Mouse (Mus musculus): ENCODE results near the gene Ccl12. TPM values are rescaled to one million over a fixed set of nuclear protein-coding genes. Genes with fewer than 3 reads are reported as not detected.

Gene Ccl12
- polyA plus RNA-seq (2014; fragmentation: Nextera tagmentation; extraction: Ambion mirVana), result 1.1 and 1.2 TPM in 2 replicates

GRCm38 (mm10) chr11:82101529-82101928 is at the start of gene Ccl12:
Ccl12 (plus strand) TSS chr11:82101845.
- WGBS, result 87% methylated on average over 2 of the region's 2 CpGs
- no peaks in the 10 kb centered on the region for H3K27me3 ChIP-seq (ENCODE audit: control insufficient read depth, insufficient read depth, low read length)

DNA sequence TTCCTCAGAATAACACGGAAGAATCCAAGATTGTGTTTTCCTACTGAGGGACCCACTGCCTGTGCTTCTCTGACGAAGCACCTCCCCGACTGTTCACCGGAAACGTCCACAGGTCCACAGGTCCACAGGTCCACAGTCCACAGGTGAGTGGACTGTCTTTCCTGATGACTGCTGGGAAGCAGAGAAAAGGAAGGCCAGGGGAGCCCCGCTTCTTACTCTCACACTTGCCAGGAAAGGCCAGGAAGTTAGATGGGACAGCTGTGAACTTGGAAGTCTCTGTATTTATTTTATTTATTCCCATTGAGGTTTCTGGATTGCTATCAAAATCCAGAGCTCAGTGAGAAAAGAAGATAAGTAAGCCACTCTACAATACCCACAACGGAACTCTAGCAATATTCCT is 47.8 kb upstream of the Ccl12 start:
- ATAC-seq (ENCODE audit: low FRiP score) (no peak), DNase-seq (ENCODE audit: low spot score) (no peak)
- H3K4me1 ChIP-seq (replicated peaks; ENCODE audit: control insufficient read depth, insufficient read depth, low read length), result no peaks in the 10 kb centered on the region
- H3K27ac ChIP-seq (ENCODE audit: low read depth, low read length), result no peak overlapping the region
- 92% methylated on average over 7 of the region's 7 CpGs for WGBS
- no peaks in the 10 kb centered on the region for H3K36me3 ChIP-seq (ENCODE audit: control insufficient read depth, insufficient read depth, low read length)
- H3K9me3 ChIP-seq (ENCODE audit: control insufficient read depth, low read length), result no peaks in the 10 kb centered on the region
- no peak overlapping the region for H3K4me3 ChIP-seq (ENCODE audit: low read depth, low read length)
- no peak overlapping the region for H3K9ac ChIP-seq (ENCODE audit: low read depth, low read length)
- H3K4me2 ChIP-seq (replicated peaks; ENCODE audit: low read depth, low read length), result no peak overlapping the region
- no peaks in the 10 kb centered on the region for H3K27me3 ChIP-seq (ENCODE audit: control insufficient read depth, insufficient read depth, low read length)

More at GRCm38 (mm10) chr11:82101529-82101928, at the start of gene Ccl12:
- Histone ChIP-seq H3K9ac (ENCODE audit: low read depth, low read length) (no peak within 1 kb of the TSS), H3K9me3 (ENCODE audit: control insufficient read depth, low read length) (no peaks in the 10 kb centered on the region), H3K4me3 (ENCODE audit: low read depth, low read length) (no peak within 1 kb of the TSS), H3K36me3 (ENCODE audit: control insufficient read depth, insufficient read depth, low read length) (no peaks in the 10 kb centered on the region), H3K27ac (ENCODE audit: low read depth, low read length) (no peak within 1 kb of the TSS), H3K4me1 (replicated peaks; ENCODE audit: control insufficient read depth, insufficient read depth, low read length) (no peaks in the 10 kb centered on the region), H3K4me2 (replicated peaks; ENCODE audit: low read depth, low read length) (no peak within 1 kb of the TSS)
- ATAC-seq (ENCODE audit: low FRiP score) (no peak), DNase-seq (ENCODE audit: low spot score) (no peak)

GRCm38 (mm10) chr11:82057646-82058045 is 44.0 kb upstream of the Ccl12 start, which contains the start of gene Ccl11:
Ccl11 (plus strand) TSS chr11:82057823.
- Histone ChIP-seq H3K27ac (ENCODE audit: low read depth, low read length) (no peak within 1 kb of the TSS), H3K36me3 (ENCODE audit: control insufficient read depth, insufficient read depth, low read length) (no peaks in the 10 kb centered on the region), H3K4me1 (replicated peaks; ENCODE audit: control insufficient read depth, insufficient read depth, low read length) (no peaks in the 10 kb centered on the region), H3K27me3 (ENCODE audit: control insufficient read depth, insufficient read depth, low read length) (no peaks in the 10 kb centered on the region), H3K9me3 (ENCODE audit: control insufficient read depth, low read length) (no peaks in the 10 kb centered on the region), H3K9ac (ENCODE audit: low read depth, low read length) (no peak within 1 kb of the TSS), H3K4me2 (replicated peaks; ENCODE audit: low read depth, low read length) (no peak within 1 kb of the TSS), H3K4me3 (ENCODE audit: low read depth, low read length) (no peak within 1 kb of the TSS)
- 83% methylated on average over 6 of the region's 6 CpGs for WGBS
- ATAC-seq (ENCODE audit: low FRiP score) (no peak), DNase-seq (ENCODE audit: low spot score) (no peak)

DNA sequence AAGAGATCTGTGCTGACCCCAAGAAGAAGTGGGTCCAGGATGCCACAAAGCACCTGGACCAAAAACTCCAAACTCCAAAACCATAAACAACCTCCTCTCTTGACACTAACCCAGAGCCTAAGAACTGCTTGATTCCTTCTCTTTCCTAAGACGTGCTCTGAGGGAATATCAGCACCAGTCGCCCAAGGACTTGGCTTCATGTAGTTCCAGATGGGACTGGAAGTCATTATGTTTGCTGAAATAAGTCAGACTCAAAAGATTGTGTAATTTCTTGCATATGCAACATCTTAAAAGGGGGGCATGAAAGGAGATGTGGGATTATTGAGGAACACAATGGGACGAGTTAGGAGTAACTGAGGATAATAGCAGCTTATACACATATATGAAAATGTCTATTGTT is 39.4 kb upstream of the Ccl12 start:
- H3K9ac ChIP-seq (ENCODE audit: low read depth, low read length), result no peak overlapping the region
- ATAC-seq (ENCODE audit: low FRiP score) (no peak), DNase-seq (ENCODE audit: low spot score) (no peak)
- H3K36me3 ChIP-seq (ENCODE audit: control insufficient read depth, insufficient read depth, low read length), result no peaks in the 10 kb centered on the region
- H3K27me3 ChIP-seq (ENCODE audit: control insufficient read depth, insufficient read depth, low read length), result no peaks in the 10 kb centered on the region
- H3K4me1 ChIP-seq (replicated peaks; ENCODE audit: control insufficient read depth, insufficient read depth, low read length), result no peaks in the 10 kb centered on the region
- no peak overlapping the region for H3K4me3 ChIP-seq (ENCODE audit: low read depth, low read length)
- no peaks in the 10 kb centered on the region for H3K9me3 ChIP-seq (ENCODE audit: control insufficient read depth, low read length)
- no peak overlapping the region for H3K4me2 ChIP-seq (replicated peaks; ENCODE audit: low read depth, low read length)
- no peak overlapping the region for H3K27ac ChIP-seq (ENCODE audit: low read depth, low read length)
- WGBS, result 83% methylated on average over 3 of the region's 3 CpGs

- H3K27ac ChIP-seq (ENCODE audit: low read depth, low read length), result no peak overlapping the region
- no peaks in the 10 kb centered on the region for H3K9me3 ChIP-seq (ENCODE audit: control insufficient read depth, low read length)
- H3K4me2 ChIP-seq (replicated peaks; ENCODE audit: low read depth, low read length), result no peak overlapping the region
- WGBS, result 91% methylated on average over 2 of the region's 2 CpGs
- no peaks in the 10 kb centered on the region for H3K27me3 ChIP-seq (ENCODE audit: control insufficient read depth, insufficient read depth, low read length)
- no peak overlapping the region for H3K9ac ChIP-seq (ENCODE audit: low read depth, low read length)
- no peak overlapping the region for H3K4me3 ChIP-seq (ENCODE audit: low read depth, low read length)
- no peaks in the 10 kb centered on the region for H3K36me3 ChIP-seq (ENCODE audit: control insufficient read depth, insufficient read depth, low read length)
- no peak for ATAC-seq (ENCODE audit: low FRiP score)
- no peak for DNase-seq (ENCODE audit: low spot score)
- no peaks in the 10 kb centered on the region for H3K4me1 ChIP-seq (replicated peaks; ENCODE audit: control insufficient read depth, insufficient read depth, low read length)
These were observed 38.2 kb upstream of the Ccl12 start for GRCm38 (mm10) chr11:82063454-82063853.

- no peak for ATAC-seq (ENCODE audit: low FRiP score)
- DNase-seq (ENCODE audit: low spot score), result no peak
- no peaks in the 10 kb centered on the region for H3K27me3 ChIP-seq (ENCODE audit: control insufficient read depth, insufficient read depth, low read length)
- no peak overlapping the region for H3K4me3 ChIP-seq (ENCODE audit: low read depth, low read length)
- H3K36me3 ChIP-seq (ENCODE audit: control insufficient read depth, insufficient read depth, low read length), result no peaks in the 10 kb centered on the region
- no peaks in the 10 kb centered on the region for H3K9me3 ChIP-seq (ENCODE audit: control insufficient read depth, low read length)
- no peak overlapping the region for H3K27ac ChIP-seq (ENCODE audit: low read depth, low read length)
- no peak overlapping the region for H3K4me2 ChIP-seq (replicated peaks; ENCODE audit: low read depth, low read length)
- H3K4me1 ChIP-seq (replicated peaks; ENCODE audit: control insufficient read depth, insufficient read depth, low read length), result no peaks in the 10 kb centered on the region
- 87% methylated on average over 7 of the region's 7 CpGs for WGBS
- H3K9ac ChIP-seq (ENCODE audit: low read depth, low read length), result no peak overlapping the region
These were observed 34.6 kb upstream of the Ccl12 start for GRCm38 (mm10) chr11:82066953-82067571.

DNA sequence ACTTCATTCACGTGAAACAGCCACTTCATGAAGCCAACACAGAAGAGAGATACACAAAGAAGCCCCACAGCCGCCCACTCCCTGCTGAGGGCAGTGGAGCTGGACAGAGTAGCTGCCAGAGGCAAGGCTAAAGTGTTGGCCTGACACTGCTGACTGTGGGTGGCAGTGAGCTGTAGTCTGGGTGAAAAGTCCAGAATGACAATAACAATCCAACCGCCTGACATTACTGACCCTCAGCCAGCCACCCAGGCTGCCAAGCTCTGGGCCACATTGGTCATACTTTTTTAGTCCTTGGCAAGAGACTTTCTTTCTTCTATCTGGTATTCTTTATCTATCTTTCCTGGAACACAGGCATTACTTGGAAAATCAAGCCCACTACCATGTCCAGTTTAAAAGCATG is 30.6 kb upstream of the Ccl12 start:
- Histone ChIP-seq H3K4me1 (replicated peaks; ENCODE audit: control insufficient read depth, insufficient read depth, low read length) (no peaks in the 10 kb centered on the region), H3K4me3 (ENCODE audit: low read depth, low read length) (no peak overlapping the region), H3K9ac (ENCODE audit: low read depth, low read length) (no peak overlapping the region), H3K9me3 (ENCODE audit: control insufficient read depth, low read length) (no peaks in the 10 kb centered on the region), H3K4me2 (replicated peaks; ENCODE audit: low read depth, low read length) (no peak overlapping the region), H3K36me3 (ENCODE audit: control insufficient read depth, insufficient read depth, low read length) (no peaks in the 10 kb centered on the region), H3K27ac (ENCODE audit: low read depth, low read length) (no peak overlapping the region), H3K27me3 (ENCODE audit: control insufficient read depth, insufficient read depth, low read length) (no peaks in the 10 kb centered on the region)
- DNase-seq (ENCODE audit: low spot score) (no peak), ATAC-seq (ENCODE audit: low FRiP score) (no peak)
- WGBS, result 65% methylated on average over 3 of the region's 3 CpGs

DNA sequence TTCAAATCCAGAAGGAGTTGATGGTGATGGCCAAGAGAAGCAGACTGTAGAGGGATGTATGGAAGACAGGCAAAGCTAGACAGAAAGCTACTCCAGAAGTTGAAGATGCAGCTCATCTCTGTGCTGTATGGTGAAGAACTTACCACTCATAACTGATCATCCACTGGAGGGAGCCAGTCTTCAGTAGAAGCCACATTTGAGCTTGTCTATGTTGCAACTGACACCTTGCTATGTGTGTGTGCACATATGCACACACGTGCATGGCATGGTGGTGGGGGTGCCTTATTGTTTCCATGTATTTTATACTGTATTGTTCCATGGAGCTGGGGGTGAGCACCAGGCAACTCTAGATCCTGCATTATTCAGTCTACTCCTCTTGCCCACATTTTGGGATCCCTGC is 29.3 kb upstream of the Ccl12 start:
- no peak for DNase-seq (ENCODE audit: low spot score)
- Histone ChIP-seq H3K9ac (ENCODE audit: low read depth, low read length) (no peak overlapping the region), H3K27ac (ENCODE audit: low read depth, low read length) (no peak overlapping the region), H3K4me2 (replicated peaks; ENCODE audit: low read depth, low read length) (no peak overlapping the region), H3K27me3 (ENCODE audit: control insufficient read depth, insufficient read depth, low read length) (no peaks in the 10 kb centered on the region), H3K9me3 (ENCODE audit: control insufficient read depth, low read length) (no peaks in the 10 kb centered on the region), H3K36me3 (ENCODE audit: control insufficient read depth, insufficient read depth, low read length) (no peaks in the 10 kb centered on the region), H3K4me1 (replicated peaks; ENCODE audit: control insufficient read depth, insufficient read depth, low read length) (no peaks in the 10 kb centered on the region), H3K4me3 (ENCODE audit: low read depth, low read length) (no peak overlapping the region)
- ATAC-seq (ENCODE audit: low FRiP score), result no peak
- 79% methylated on average over 1 of the region's 1 CpGs for WGBS

GRCm38 (mm10) chr11:82072984-82073383 is 28.7 kb upstream of the Ccl12 start:
- DNase-seq (ENCODE audit: low spot score), result no peak
- Histone ChIP-seq H3K27ac (ENCODE audit: low read depth, low read length) (no peak overlapping the region), H3K9ac (ENCODE audit: low read depth, low read length) (no peak overlapping the region), H3K9me3 (ENCODE audit: control insufficient read depth, low read length) (no peaks in the 10 kb centered on the region), H3K4me3 (ENCODE audit: low read depth, low read length) (no peak overlapping the region), H3K27me3 (ENCODE audit: control insufficient read depth, insufficient read depth, low read length) (no peaks in the 10 kb centered on the region), H3K36me3 (ENCODE audit: control insufficient read depth, insufficient read depth, low read length) (no peaks in the 10 kb centered on the region), H3K4me2 (replicated peaks; ENCODE audit: low read depth, low read length) (no peak overlapping the region), H3K4me1 (replicated peaks; ENCODE audit: control insufficient read depth, insufficient read depth, low read length) (no peaks in the 10 kb centered on the region)
- 85% methylated on average over 3 of the region's 3 CpGs for WGBS
- no peak for ATAC-seq (ENCODE audit: low FRiP score)

Data from hindbrain, embryonic 11.5 days (tissue).